Mouse (Mus musculus): Measurements from ENCODE around the gene Abhd6. TPM values are rescaled to one million over a fixed set of nuclear protein-coding genes. Genes with fewer than 3 reads are reported as not detected.

The Abhd6 gene
- polyA plus RNA-seq, 1 experiment from 2014 or later = 15.5 TPM

DNA sequence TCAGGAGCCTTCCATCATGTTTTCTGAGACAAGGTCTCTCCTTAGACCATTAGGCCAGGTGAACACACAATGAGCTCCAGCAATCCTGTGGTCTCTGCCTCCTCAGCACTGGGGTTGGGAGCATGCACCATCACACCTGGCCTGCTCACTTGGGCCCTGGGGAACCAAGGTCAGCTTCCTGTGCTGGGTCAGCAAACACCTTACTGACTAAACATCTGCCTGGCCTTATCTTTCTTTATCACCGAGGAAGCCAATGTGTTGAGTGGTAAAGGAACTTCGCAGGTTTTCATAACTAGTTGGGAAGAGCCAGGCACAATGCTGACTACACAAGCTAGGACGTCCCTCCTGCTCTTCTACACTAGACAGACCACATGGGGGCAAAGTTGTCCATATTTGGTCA lies 12.7 kb upstream of the Abhd6 start:
- no peak overlapping the region for H3K27ac ChIP-seq (ENCODE audit: low read depth)
- H3K27me3 ChIP-seq (replicated peaks; ENCODE audit: control insufficient read depth, insufficient read depth, low read length) = no peaks in the 10 kb centered on the region
- ATAC-seq (replicated peaks; ENCODE audit: low FRiP score, low TSS enrichment, low read depth) (no peak), DNase-seq (ENCODE audit: low spot score) (no peak)
- 68% methylated on average over 3 of the region's 3 CpGs for WGBS
- H3K9ac ChIP-seq (ENCODE audit: low read length) = no peak overlapping the region
- H3K4me2 ChIP-seq (ENCODE audit: low read length) = no peak overlapping the region
- no peaks in the 10 kb centered on the region for H3K9me3 ChIP-seq (ENCODE audit: control insufficient read depth, low read length)
- no peaks in the 10 kb centered on the region for H3K36me3 ChIP-seq (ENCODE audit: control insufficient read depth, insufficient read depth, low read length)
- no peak overlapping the region for H3K4me3 ChIP-seq (ENCODE audit: low read depth, low read length)
- no peaks in the 10 kb centered on the region for H3K4me1 ChIP-seq (replicated peaks; ENCODE audit: control insufficient read depth, insufficient read depth, low read length)

DNA sequence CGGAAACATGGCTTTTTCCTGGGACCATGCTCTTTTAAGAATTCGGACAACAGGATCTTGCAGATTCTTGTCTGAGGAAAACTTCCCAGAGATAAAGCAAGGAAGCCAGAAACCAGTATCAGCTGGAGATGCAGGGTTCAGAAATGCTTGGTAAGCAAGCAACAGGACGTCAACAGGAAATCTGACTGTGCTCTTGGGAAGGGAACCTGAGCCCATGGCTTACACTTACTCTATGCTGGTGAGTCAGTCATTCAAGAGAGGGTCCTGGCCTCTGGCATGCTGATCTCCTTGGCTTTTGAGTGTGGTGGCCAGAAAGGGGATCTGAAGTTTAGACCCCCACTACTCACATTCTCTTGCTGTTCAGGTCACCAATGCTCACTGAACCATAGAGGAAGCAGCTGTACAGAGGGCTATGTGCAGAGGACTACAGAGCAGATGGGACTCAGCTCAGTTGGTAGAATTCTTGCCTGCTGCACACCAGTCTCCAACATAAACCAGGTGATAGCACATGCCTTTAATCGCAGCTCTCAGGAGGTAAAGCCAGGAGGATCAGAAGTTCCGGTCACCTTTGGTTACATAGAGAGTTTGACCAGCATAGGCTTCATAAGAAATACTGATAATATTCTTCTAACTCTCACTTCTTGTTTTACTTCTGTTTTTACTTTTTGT lies 11.5 kb upstream of the Abhd6 start:
- Histone ChIP-seq H3K4me2 (ENCODE audit: low read length) (no peak overlapping the region), H3K9ac (ENCODE audit: low read length) (no peak overlapping the region), H3K36me3 (ENCODE audit: control insufficient read depth, insufficient read depth, low read length) (no peaks in the 10 kb centered on the region), H3K4me1 (replicated peaks; ENCODE audit: control insufficient read depth, insufficient read depth, low read length) (no peaks in the 10 kb centered on the region), H3K27ac (ENCODE audit: low read depth) (no peak overlapping the region), H3K4me3 (ENCODE audit: low read depth, low read length) (no peak overlapping the region), H3K9me3 (ENCODE audit: control insufficient read depth, low read length) (no peaks in the 10 kb centered on the region), H3K27me3 (replicated peaks; ENCODE audit: control insufficient read depth, insufficient read depth, low read length) (no peaks in the 10 kb centered on the region)
- no peak for ATAC-seq (replicated peaks; ENCODE audit: low FRiP score, low TSS enrichment, low read depth)
- no peak for DNase-seq (ENCODE audit: low spot score)
- WGBS = 82% methylated on average over 5 of the region's 5 CpGs

DNA sequence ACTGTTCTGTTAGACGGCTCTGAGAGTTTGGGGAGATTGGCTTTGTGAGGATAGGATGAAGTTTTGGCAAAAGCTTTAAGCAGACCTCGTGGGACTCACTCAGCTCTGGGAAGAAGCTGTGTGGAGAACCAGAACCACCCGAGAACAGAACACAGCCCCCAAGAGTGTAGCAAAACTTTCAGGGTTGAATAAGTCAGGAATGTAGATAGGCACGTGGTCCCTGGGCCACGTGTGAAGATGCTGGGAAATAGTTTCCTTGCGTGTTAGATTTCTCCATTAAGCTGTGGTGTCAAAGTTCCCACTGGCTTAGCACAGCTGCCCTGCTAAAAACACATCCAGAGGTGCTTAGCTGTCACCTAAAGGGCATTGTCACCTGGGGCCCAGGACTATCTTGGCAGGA lies 10.5 kb upstream of the Abhd6 start:
- Histone ChIP-seq H3K9ac (ENCODE audit: low read length) (no peak overlapping the region), H3K4me2 (ENCODE audit: low read length) (no peak overlapping the region), H3K27me3 (replicated peaks; ENCODE audit: control insufficient read depth, insufficient read depth, low read length) (no peaks in the 10 kb centered on the region), H3K27ac (ENCODE audit: low read depth) (no peak overlapping the region), H3K4me1 (replicated peaks; ENCODE audit: control insufficient read depth, insufficient read depth, low read length) (no peaks in the 10 kb centered on the region; the same call in 1 of the 2 replicates), H3K4me3 (ENCODE audit: low read depth, low read length) (no peak overlapping the region), H3K9me3 (ENCODE audit: control insufficient read depth, low read length) (no peaks in the 10 kb centered on the region), H3K36me3 (ENCODE audit: control insufficient read depth, insufficient read depth, low read length) (no peaks in the 10 kb centered on the region)
- ATAC-seq (replicated peaks; ENCODE audit: low FRiP score, low TSS enrichment, low read depth) (no peak), DNase-seq (ENCODE audit: low spot score) (no peak)
- WGBS = 63% methylated on average over 6 of the region's 6 CpGs

DNA sequence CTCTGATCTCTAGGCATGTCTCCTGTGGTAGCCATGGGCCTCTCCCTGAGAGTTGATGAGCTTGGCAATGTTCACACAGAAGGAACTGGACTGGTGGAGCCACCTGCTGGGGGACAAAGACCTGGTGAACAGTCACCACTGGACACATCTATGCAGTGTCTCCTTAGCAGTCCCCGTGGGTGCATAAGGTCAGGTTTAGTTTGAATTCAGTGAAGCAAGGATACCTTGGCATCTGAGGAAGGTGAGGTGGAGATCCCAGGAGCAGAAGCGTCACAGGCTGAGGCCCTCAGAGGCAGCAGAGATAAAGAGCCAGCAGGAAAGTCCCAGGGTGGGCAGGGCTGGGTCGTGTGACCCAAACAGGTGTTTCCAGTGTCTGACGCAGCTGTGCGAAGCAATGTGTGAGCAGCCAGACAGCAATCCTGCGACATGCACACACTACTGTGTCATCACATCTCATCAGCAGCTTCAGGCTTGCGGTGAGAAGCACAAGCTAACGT lies 8.4 kb upstream of the Abhd6 start, which contains the start of gene Dnase1l3:
TSS of gene Dnase1l3 (minus strand) at position 303 of the 497 bp plus-strand sequence.
- DNase-seq (ENCODE audit: low spot score) (no peak), ATAC-seq (replicated peaks; ENCODE audit: low FRiP score, low TSS enrichment, low read depth) (peak; percentile 47; the same call in 1 of the 2 replicates)
- Histone ChIP-seq H3K36me3 (ENCODE audit: control insufficient read depth, insufficient read depth, low read length) (no peaks in the 10 kb centered on the region), H3K4me3 (ENCODE audit: low read depth, low read length) (no peak within 1 kb of the TSS), H3K9me3 (ENCODE audit: control insufficient read depth, low read length) (no peaks in the 10 kb centered on the region), H3K4me1 (replicated peaks; ENCODE audit: control insufficient read depth, insufficient read depth, low read length) (no peaks in the 10 kb centered on the region; the same call in 1 of the 2 replicates), H3K27ac (ENCODE audit: low read depth) (no peak within 1 kb of the TSS), H3K9ac (ENCODE audit: low read length) (no peak within 1 kb of the TSS), H3K4me2 (ENCODE audit: low read length) (no peak within 1 kb of the TSS), H3K27me3 (replicated peaks; ENCODE audit: control insufficient read depth, insufficient read depth, low read length) (no peaks in the 10 kb centered on the region)
- 66% methylated on average over 8 of the region's 8 CpGs for WGBS

DNA sequence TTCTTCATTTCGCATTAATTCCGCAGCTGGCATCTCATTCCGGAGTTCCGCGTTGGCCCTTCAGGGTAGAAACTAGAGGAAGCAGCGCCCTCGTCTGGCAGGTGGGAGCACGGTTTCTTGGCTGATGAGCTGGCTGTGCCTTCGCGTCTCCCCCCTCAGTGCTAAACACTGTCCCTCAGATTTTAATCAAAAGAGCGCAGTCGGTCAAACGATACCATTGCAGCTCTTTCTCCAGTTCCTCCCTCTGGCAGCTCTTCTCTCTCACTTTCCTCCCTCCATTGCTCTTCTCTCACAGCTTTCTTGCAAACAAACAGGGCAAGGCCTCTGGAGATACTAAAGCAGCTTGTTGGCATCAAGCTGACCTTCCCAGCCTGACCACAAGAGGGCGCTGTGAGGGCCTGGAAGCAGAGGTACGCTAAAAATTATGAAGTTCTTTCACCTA lies 5.4 kb upstream of the Abhd6 start:
- DNase-seq (ENCODE audit: low spot score) = peak; percentile 94
- H3K27ac ChIP-seq (ENCODE audit: low read depth) = no peak overlapping the region
- H3K4me3 ChIP-seq (ENCODE audit: low read depth, low read length) = no peak overlapping the region
- H3K36me3 ChIP-seq (ENCODE audit: control insufficient read depth, insufficient read depth, low read length) = no peaks in the 10 kb centered on the region
- ATAC-seq (replicated peaks; ENCODE audit: low FRiP score, low TSS enrichment, low read depth) = peak; percentile 47; the same call in 1 of the 2 replicates
- H3K9me3 ChIP-seq (ENCODE audit: control insufficient read depth, low read length) = no peaks in the 10 kb centered on the region
- H3K4me2 ChIP-seq (ENCODE audit: low read length) = peak overlapping the region; percentile 37
- no peaks in the 10 kb centered on the region; the same call in 1 of the 2 replicates for H3K4me1 ChIP-seq (replicated peaks; ENCODE audit: control insufficient read depth, insufficient read depth, low read length)
- peaks cover 22% of the 10 kb centered on the region for H3K27me3 ChIP-seq (replicated peaks; ENCODE audit: control insufficient read depth, insufficient read depth, low read length)
- WGBS = 2% methylated on average over 15 of the region's 15 CpGs
- H3K9ac ChIP-seq (ENCODE audit: low read length) = no peak overlapping the region

DNA sequence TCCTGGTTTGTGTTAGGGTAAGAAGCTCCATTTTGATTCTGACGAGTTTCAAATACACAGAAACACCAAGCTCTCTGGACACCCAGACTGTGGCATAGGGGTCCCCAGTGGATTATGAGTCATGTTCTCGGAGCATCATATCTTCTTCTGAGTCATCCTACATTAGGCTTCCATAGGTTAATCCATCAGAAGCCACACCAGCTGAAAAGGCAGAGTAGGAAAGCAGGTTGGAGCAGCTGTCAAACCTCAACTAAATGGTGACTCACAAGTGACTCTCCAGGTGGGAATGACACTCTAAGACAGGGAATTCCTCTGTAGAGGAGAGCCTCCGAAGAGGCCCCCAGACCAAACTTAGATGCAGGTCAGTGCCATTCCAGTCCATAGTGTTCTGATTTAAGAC lies 3.7 kb upstream of the Abhd6 start:
- H3K36me3 ChIP-seq (ENCODE audit: control insufficient read depth, insufficient read depth, low read length) = no peaks in the 10 kb centered on the region
- no peak overlapping the region for H3K27ac ChIP-seq (ENCODE audit: low read depth)
- peaks cover 22% of the 10 kb centered on the region for H3K27me3 ChIP-seq (replicated peaks; ENCODE audit: control insufficient read depth, insufficient read depth, low read length)
- H3K9me3 ChIP-seq (ENCODE audit: control insufficient read depth, low read length) = no peaks in the 10 kb centered on the region
- no peaks in the 10 kb centered on the region; the same call in 1 of the 2 replicates for H3K4me1 ChIP-seq (replicated peaks; ENCODE audit: control insufficient read depth, insufficient read depth, low read length)
- H3K9ac ChIP-seq (ENCODE audit: low read length) = no peak overlapping the region
- H3K4me3 ChIP-seq (ENCODE audit: low read depth, low read length) = no peak overlapping the region
- H3K4me2 ChIP-seq (ENCODE audit: low read length) = no peak overlapping the region
- no peak for ATAC-seq (replicated peaks; ENCODE audit: low FRiP score, low TSS enrichment, low read depth)
- WGBS = 76% methylated on average over 3 of the region's 3 CpGs
- DNase-seq (ENCODE audit: low spot score) = no peak

DNA sequence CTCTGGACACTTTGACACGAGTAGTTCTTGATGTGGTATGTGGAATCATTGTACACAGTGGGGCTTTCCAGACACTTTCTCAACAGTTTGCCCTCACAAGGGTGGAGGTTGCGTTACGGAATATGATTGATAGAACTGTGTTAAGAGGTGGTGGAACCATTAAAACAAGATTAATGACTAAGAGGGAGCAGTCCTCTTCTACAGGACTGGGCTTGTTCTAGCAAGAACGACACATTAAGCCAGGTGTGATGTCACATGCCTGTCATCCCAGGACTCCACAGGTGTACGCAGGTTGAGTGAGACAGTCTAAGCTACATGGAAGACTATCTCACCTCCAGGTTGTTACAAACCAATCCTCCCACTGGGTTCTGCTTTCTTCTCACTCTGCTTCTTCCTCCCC lies 3.3 kb upstream of the Abhd6 start:
- Histone ChIP-seq H3K4me1 (replicated peaks; ENCODE audit: control insufficient read depth, insufficient read depth, low read length) (no peaks in the 10 kb centered on the region; the same call in 1 of the 2 replicates), H3K36me3 (ENCODE audit: control insufficient read depth, insufficient read depth, low read length) (no peaks in the 10 kb centered on the region), H3K9me3 (ENCODE audit: control insufficient read depth, low read length) (no peaks in the 10 kb centered on the region), H3K4me3 (ENCODE audit: low read depth, low read length) (no peak overlapping the region), H3K9ac (ENCODE audit: low read length) (no peak overlapping the region), H3K27ac (ENCODE audit: low read depth) (no peak overlapping the region), H3K27me3 (replicated peaks; ENCODE audit: control insufficient read depth, insufficient read depth, low read length) (peaks cover 22% of the 10 kb centered on the region), H3K4me2 (ENCODE audit: low read length) (no peak overlapping the region)
- ATAC-seq (replicated peaks; ENCODE audit: low FRiP score, low TSS enrichment, low read depth) = no peak
- 71% methylated on average over 5 of the region's 5 CpGs for WGBS
- DNase-seq (ENCODE audit: low spot score) = no peak

DNA sequence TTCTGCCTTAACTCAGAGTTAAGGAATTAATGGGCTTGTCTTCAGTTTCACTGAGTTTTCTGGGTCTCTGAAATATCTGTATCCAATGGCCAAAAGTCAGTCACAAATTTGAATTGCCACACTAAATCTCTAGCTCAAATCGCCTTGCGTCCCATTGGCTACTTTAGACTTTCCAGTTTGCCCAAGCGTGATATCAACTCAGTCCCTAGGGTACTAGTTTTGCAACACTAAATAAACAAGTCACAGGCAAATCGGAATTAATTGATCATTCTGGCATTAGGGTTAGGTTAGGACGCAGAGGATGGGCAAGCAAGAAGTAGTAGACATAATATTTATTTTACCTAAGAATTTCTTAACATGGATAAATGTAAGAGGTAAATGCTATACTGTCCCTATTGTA lies 2.5 kb upstream of the Abhd6 start:
- WGBS = 77% methylated on average over 5 of the region's 5 CpGs
- no peaks in the 10 kb centered on the region; the same call in 1 of the 2 replicates for H3K4me1 ChIP-seq (replicated peaks; ENCODE audit: control insufficient read depth, insufficient read depth, low read length)

More for the DNA sequence above, 2.5 kb upstream of the Abhd6 start:
- Histone ChIP-seq H3K9ac (ENCODE audit: low read length) (no peak overlapping the region), H3K27ac (ENCODE audit: low read depth) (no peak overlapping the region), H3K4me2 (ENCODE audit: low read length) (no peak overlapping the region), H3K27me3 (replicated peaks; ENCODE audit: control insufficient read depth, insufficient read depth, low read length) (peaks cover 22% of the 10 kb centered on the region), H3K36me3 (ENCODE audit: control insufficient read depth, insufficient read depth, low read length) (no peaks in the 10 kb centered on the region), H3K4me3 (ENCODE audit: low read depth, low read length) (no peak overlapping the region), H3K9me3 (ENCODE audit: control insufficient read depth, low read length) (no peaks in the 10 kb centered on the region)
- DNase-seq (ENCODE audit: low spot score) (no peak), ATAC-seq (replicated peaks; ENCODE audit: low FRiP score, low TSS enrichment, low read depth) (no peak)
